Mouse (Mus musculus): ENCODE data around the gene Fars2. TPM values are rescaled to one million over a fixed set of nuclear protein-coding genes. Genes with fewer than 3 reads are reported as not detected.
"Not testable (repeated sequence)": the region's sequence is repeated elsewhere in the genome, so short reads cannot be mapped to it uniquely, and the experiment has no call there.

The Fars2 gene
- polyA plus RNA-seq, 1 experiment: 48.3 TPM

DNA sequence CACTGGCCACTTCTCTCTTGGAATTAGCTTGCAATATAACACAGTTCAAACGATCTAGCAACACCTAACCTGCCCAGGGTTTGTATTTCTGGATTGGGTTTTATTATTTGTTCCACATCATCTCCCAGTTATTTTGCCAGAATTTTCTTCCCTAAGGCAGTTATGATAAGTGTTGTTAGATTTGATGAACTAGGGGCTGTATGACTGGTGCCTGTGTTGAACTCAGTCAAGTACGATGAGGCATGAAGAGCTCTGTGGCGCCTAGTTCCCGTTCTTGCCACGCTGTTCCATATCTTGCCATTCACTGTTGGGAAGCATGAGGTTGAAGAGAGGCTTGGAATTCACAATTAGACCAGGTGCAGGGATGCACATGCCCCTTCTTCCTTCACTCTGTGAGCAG lies 177.3 kb downstream of the Fars2 start:
- no peak for DNase-seq (ENCODE audit: low read depth)

DNA sequence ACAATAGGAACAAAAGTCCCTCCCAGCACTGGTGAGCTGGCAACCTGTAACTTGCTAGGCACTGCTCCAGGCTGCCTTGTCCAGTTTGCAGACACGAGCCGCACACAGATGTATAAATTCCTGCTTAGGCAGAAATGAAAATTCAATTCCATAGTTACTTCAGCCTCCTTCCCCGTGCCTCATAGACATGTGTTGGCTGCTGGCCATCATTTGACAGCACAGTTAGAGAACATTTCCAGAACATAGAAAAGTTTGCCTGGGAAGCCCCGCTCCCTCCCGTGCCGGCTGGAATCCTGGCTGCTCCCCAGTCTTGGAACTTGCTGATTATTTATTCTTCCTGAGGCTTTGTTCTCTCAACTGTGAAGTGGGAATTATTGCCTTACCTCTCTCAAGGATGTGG lies 178.6 kb downstream of the Fars2 start:
- DNase-seq (ENCODE audit: low read depth): no peak

GRCm38 (mm10) chr13:36296574-36296973 lies 179.4 kb downstream of the Fars2 start:
- DNase-seq (ENCODE audit: low read depth): peak; percentile 47

GRCm38 (mm10) chr13:36297950-36298781 lies 181.0 kb downstream of the Fars2 start:
- no peak for DNase-seq (ENCODE audit: low read depth)

DNA sequence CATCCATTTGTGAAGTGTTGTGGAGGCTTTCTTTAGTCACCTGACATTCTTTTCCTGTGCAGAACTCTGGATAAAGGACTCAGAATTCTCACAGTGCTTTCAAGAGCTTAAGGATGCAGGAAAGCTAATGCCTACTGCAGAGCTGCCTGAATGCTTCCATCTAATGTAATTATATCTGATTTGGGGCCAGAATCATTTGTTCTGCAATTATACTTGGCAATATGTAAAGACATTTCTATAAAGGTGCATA lies 181.5 kb downstream of the Fars2 start:
- no peak for DNase-seq (ENCODE audit: low read depth)

- DNase-seq (ENCODE audit: low read depth): no peak
These were observed 185.6 kb downstream of the Fars2 start for GRCm38 (mm10) chr13:36302770-36303169.

- DNase-seq (ENCODE audit: low read depth): no peak
These were observed 188.1 kb downstream of the Fars2 start for GRCm38 (mm10) chr13:36305306-36305705.

DNA sequence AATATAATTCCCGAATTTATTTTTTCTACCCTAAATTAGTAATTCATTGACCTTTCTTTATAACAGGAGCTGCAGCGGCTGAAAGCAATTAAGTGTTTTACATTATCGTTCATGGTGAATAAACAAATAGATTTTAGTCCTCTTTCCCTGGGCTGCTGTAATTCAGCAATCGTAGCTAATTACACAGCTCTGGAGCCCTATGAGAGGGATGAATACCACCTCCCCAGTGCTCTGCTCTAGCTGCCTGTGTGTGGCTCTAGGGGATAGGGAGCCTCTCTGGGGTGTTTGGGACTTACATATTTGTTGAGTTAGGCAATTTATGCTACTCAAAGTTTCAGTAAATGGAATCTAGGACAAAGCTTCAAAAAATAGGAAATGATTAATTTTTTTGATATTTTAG lies 190.2 kb downstream of the Fars2 start:
- DNase-seq (ENCODE audit: low read depth): no peak

- DNase-seq (ENCODE audit: low read depth): no peak
These were observed 191.9 kb downstream of the Fars2 start for GRCm38 (mm10) chr13:36309160-36309559.

DNA sequence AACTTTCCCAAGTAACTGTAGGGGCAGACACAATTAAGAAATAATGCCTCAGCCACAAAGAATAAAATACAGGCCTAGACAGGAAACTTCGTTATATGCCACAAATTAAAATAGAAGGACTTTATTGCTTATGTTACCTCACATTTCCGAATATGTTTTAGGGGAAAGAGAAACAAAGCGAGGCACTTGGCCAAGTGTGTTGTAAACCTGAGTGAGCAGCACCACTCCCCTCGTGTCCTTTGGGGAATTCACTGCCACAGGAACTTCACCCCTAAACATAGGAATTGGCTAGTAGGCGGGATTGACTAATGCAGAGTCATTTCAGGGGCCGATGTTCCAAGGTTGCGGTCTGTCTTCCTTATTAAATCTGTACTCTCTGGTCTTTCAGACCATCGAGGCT lies 197.0 kb downstream of the Fars2 start:
- peak; percentile 75 for DNase-seq (ENCODE audit: low read depth)

DNA sequence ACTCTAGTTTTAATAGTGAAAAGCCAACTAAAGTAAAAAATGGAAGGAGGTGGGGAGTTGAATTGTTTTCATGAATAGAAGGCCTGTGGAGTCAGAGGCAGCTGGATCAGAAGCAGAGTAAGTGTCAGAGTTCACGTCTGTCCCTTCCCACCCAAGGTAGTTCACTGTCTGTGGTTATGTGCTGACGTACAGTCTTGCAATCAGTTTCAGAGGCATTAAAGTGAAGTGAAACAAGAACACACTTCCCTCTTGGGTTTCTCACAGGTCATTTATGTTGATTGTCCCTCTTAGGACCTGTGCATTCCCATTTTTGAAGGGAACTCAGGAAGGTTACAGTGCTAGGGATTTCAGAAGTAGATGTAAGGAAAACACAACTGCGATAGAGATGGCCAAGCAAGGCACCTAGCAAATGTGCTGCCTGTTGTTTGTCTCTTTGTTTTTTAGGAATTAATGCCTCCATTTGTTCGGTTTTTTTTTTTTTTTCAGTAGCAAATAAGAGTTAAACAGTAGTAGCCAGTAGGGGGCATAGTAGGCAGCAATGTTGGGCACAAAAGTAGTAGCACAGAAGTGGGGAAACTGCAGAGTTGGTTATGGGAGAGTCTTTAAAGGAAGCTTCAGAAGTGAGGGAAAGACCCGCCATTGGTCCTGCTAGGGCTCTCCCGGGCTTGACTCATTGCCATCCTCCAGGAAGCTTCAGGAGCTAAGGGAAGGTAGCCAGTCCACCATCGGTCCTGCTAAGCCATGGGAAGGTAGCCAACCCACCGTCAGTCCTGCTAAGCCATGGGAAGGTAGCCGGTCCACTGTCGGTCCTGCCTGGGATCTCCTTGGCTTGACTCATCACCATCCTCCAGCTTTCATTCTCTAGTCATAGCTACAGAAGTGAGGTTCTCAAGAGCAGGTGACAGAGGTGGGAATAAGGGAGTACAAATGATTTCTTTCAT lies 197.9 kb downstream of the Fars2 start:
- no peak for DNase-seq (ENCODE audit: low read depth)

DNA sequence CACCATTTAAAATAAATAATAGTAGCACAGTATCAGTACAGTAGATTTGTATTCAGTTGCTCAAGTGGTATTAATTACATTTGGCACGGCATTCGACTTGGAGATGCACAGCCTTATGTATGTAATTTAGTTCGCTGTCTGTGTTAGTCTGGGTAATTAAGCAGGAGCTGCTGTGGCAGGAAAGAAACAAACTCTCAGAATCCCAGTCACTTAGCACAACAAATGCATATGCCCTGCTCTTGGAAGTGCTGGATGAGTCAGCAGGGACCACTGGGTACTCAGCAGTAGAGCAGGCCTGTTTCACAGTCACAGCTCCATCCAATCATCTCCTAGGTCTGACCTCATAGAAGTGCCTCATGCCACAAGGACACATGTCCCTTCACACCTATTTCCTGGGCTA lies 200.6 kb downstream of the Fars2 start:
- no peak for DNase-seq (ENCODE audit: low read depth)

GRCm38 (mm10) chr13:36324624-36325023 lies 207.4 kb downstream of the Fars2 start:
- no peak for DNase-seq (ENCODE audit: low read depth)

DNA sequence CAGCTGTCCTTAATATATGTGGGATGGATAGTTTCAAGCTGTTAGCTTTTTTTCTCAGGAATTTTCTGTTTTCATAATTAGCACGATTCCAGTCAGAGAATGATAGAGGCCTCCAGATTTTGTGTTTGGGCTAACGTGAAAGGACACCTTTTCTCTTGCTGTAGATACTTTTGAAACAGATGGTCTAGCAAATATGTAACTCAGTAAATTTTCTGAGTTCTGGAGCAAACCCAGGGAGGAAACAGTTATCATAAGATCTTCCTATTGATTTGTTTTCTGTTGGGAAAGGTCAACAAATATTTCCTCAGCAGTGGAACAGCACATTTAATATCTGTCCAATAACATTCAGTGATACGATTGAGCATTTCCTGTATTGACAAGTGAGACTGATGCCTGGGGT lies 209.3 kb downstream of the Fars2 start:
- no peak for DNase-seq (ENCODE audit: low read depth)

- DNase-seq (ENCODE audit: low read depth): no peak
These were observed 212.7 kb downstream of the Fars2 start for GRCm38 (mm10) chr13:36329871-36330270.

GRCm38 (mm10) chr13:36330542-36330941 lies 213.3 kb downstream of the Fars2 start:
- DNase-seq (ENCODE audit: low read depth): no peak

- DNase-seq (ENCODE audit: low read depth): no peak
These were observed 217.5 kb downstream of the Fars2 start for GRCm38 (mm10) chr13:36334748-36335147.

GRCm38 (mm10) chr13:36351529-36351928 lies 234.3 kb downstream of the Fars2 start:
- no peak for DNase-seq (ENCODE audit: low read depth)

GRCm38 (mm10) chr13:36357469-36357868 lies 240.3 kb downstream of the Fars2 start:
- DNase-seq (ENCODE audit: low read depth): no peak

GRCm38 (mm10) chr13:36361419-36361818 lies 244.2 kb downstream of the Fars2 start:
- no peak for DNase-seq (ENCODE audit: low read depth)

DNA sequence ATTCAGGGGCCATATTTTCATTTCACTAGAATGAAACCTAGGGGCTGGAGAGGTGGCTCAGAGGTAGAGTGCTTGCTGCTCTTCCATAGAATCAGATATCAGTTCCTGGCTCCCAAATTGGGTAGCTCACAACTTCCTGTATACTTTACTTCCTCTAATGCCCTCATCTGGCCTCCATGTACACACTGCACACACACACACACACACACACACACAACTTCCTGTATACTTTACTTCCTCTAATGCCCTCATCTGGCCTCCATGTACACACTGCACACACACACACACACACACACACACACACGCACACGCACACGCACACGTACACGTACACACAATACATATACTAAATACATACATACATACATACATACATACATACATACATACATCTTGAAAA lies 248.5 kb downstream of the Fars2 start:
- DNase-seq (ENCODE audit: low read depth): not testable (repeated sequence)

GRCm38 (mm10) chr13:36366304-36366703 lies 249.1 kb downstream of the Fars2 start:
- DNase-seq (ENCODE audit: low read depth): no peak
